In genomic region chr5:134445895-134446294, GRCm38 (mm10) we compare ENCODE assay signal across 9 mouse cellular contexts. TPM values are rescaled to one million over a fixed set of nuclear protein-coding genes. Genes with fewer than 3 reads are reported as not detected.
A peak's percentile ranks its signal among the peaks of the same experiment; 100 is the strongest.
DNase-seq lines count a peak whose midpoint lies in the region; ATAC-seq and TF ChIP-seq lines count a peak whose summit lies in the region.
"Had no signal": no experiment of that assay in that cellular context is flagged by ENCODE, and none has a peak within 500 bp of the region (broad histone marks: within the 10 kb centered on the region; RNA-seq: fewer than 3 reads in every experiment).

No protein-coding gene starts in this region.

- H3K4me2 ChIP-seq in heart, embryonic 16.5 days (ENCODE audit: low read depth, low read length) = peak overlapping the region; percentile 19
- peak overlapping the region; percentile 20; the same call in 1 of the 2 replicates for H3K4me2 ChIP-seq in neural tube, embryonic 12.5 days (replicated peaks)
- no peak overlapping the region for H3K4me2 ChIP-seq in forebrain, postnatal 0 days (ENCODE audit: low read depth)

- no peak; the same call in 1 of the 2 replicates for ATAC-seq in heart, embryonic 16.5 days (replicated peaks; ENCODE audit: extremely low read depth, insufficient read depth, low FRiP score)
- no peak for ATAC-seq in neural tube, embryonic 12.5 days (ENCODE audit: low FRiP score, low read depth)
- peak; percentile 23; the same call in 1 of the 2 replicates for ATAC-seq in forebrain, postnatal 0 days
- no peak for ATAC-seq in megakaryocyte, adult 5-6 weeks (ENCODE audit: poor library complexity, severe bottlenecking)

- intact Hi-C loops in heart, postnatal 14 days (cut with DNase I) = no loop called here

- peaks cover 27% of the 10 kb centered on the region for H3K4me1 ChIP-seq in heart, embryonic 16.5 days (ENCODE audit: control insufficient read depth, insufficient read depth, low read length)
- H3K4me1 ChIP-seq in neural tube, embryonic 12.5 days = peaks cover 11% of the 10 kb centered on the region
- H3K4me1 ChIP-seq in forebrain, postnatal 0 days (ENCODE audit: insufficient read depth) = no peaks in the 10 kb centered on the region

- peak overlapping the region; percentile 88 for H3K27ac ChIP-seq in heart, embryonic 16.5 days (ENCODE audit: low read length)
- H3K27ac ChIP-seq in neural tube, embryonic 12.5 days = no peak overlapping the region
- H3K27ac ChIP-seq in forebrain, postnatal 0 days (ENCODE audit: low read depth, low read length) = no peak overlapping the region

- TF ChIP-seq CTCF in forebrain, postnatal 0 days (IDR thresholded peaks at IDR 0.05; ENCODE audit: low read depth) = no peak

- H3K4me3 ChIP-seq in heart, embryonic 16.5 days (ENCODE audit: low read length) = no peak overlapping the region
- H3K4me3 ChIP-seq in neural tube, embryonic 12.5 days = no peak overlapping the region
- no peak overlapping the region for H3K4me3 ChIP-seq in forebrain, postnatal 0 days (ENCODE audit: low read depth, low read length)

- no peaks in the 10 kb centered on the region for H3K27me3 ChIP-seq in heart, embryonic 16.5 days (ENCODE audit: control insufficient read depth, insufficient read depth, low read length)
- H3K27me3 ChIP-seq in neural tube, embryonic 12.5 days (replicated peaks) = no peaks in the 10 kb centered on the region
- H3K27me3 ChIP-seq in forebrain, postnatal 0 days (ENCODE audit: insufficient read depth, low read length) = no peaks in the 10 kb centered on the region

- H3K9me3 ChIP-seq in heart, embryonic 16.5 days (replicated peaks; ENCODE audit: control insufficient read depth, low read length) = 0 out of 2 replicates have a peak, but pooled peaks cover 3% of the 10 kb centered on the region
- H3K9me3 ChIP-seq in neural tube, embryonic 12.5 days = 0 out of 2 replicates have a peak, but pooled peaks cover 7% of the 10 kb centered on the region
- no peaks in the 10 kb centered on the region for H3K9me3 ChIP-seq in forebrain, postnatal 0 days (ENCODE audit: low read length)

- 0 out of 2 replicates have a peak, but pooled peaks cover 4% of the 10 kb centered on the region for H3K36me3 ChIP-seq in heart, embryonic 16.5 days (ENCODE audit: control insufficient read depth, insufficient read depth)
- peaks cover 32% of the 10 kb centered on the region; the same call in 1 of the 2 replicates for H3K36me3 ChIP-seq in neural tube, embryonic 12.5 days
- 0 out of 2 replicates have a peak, but pooled peaks cover 4% of the 10 kb centered on the region for H3K36me3 ChIP-seq in forebrain, postnatal 0 days (ENCODE audit: insufficient read depth)

- 13% methylated on average over 10 of the region's 10 CpGs for WGBS in heart, embryonic 16.5 days
- WGBS in neural tube, embryonic 12.5 days = 56% methylated on average over 10 of the region's 10 CpGs
- 45% methylated on average over 10 of the region's 10 CpGs for WGBS in forebrain, postnatal 0 days

- peak overlapping the region; percentile 64 for H3K9ac ChIP-seq in heart, embryonic 16.5 days (ENCODE audit: low read length)
- no peak overlapping the region for H3K9ac ChIP-seq in neural tube, embryonic 12.5 days
- H3K9ac ChIP-seq in forebrain, postnatal 0 days = no peak overlapping the region

- DNase-seq in heart, postnatal 14 days = no peak
- DNase-seq in neural tube, embryonic 10.5 days (ENCODE audit: extremely low spot score, low spot score) = no peak
- DNase-seq in forebrain, postnatal 0 days = no peak
- no peak for DNase-seq in cerebellum, adult 9-11 months
- DNase-seq: cerebellum, adult 18-20 months; gastrocnemius, postnatal 14 days had no signal

RNA-seq across cellular contexts. Expression of gene Gtf2ird1, which starts 10.6 kb away (rescaled TPM):
- 48.2 and 50.7 TPM in 2 replicates for polyA plus RNA-seq in heart, embryonic 16.5 days (2015; fragmentation: Nextera tagmentation; extraction: Ambion mirVana)
- 10 to 100 TPM; 28.6 to 30.9 TPM for total RNA-seq in heart, postnatal 14 days (2021)
- 79.8 and 84.6 TPM in 2 replicates for polyA plus RNA-seq in neural tube, embryonic 12.5 days (2016; fragmentation: Nextera tagmentation; extraction: Ambion mirVana)
- 33.9 and 47.1 TPM in 2 replicates for total RNA-seq in forebrain, postnatal 0 days (2014; rRNA removed)
- polyA plus RNA-seq in forebrain, postnatal 0 days (2015; fragmentation: Nextera tagmentation; extraction: Ambion mirVana) = 41.2 and 53.6 TPM in 2 replicates
- 4.9 and 5.7 TPM in 2 replicates for total RNA-seq in megakaryocyte, adult 5-6 weeks (2015)
- 4.4 and 8.7 TPM in 2 replicates for total RNA-seq in megakaryocyte, adult 5-6 weeks (2017)
